Mouse (Mus musculus) olfactory bulb, adult 2 months (tissue): ENCODE measurements around the gene Olfr524.

Experiments used
- CTCF ChIP-seq: fragments of 200-500 bp; IDR thresholded peaks from 2 replicates; pipeline ENCODE4 v1.5.1; 2012; ENCODE audit warnings: low read depth, mild to moderate bottlenecking, low read length, moderate library complexity; ENCODE audit not compliant: insufficient read depth
- POLR2A ChIP-seq: fragments of 200-500 bp; IDR thresholded peaks from 2 replicates; pipeline ENCODE4 v1.6.1; 2012; ENCODE audit warnings: mild to moderate bottlenecking, low read depth, low read length, moderate library complexity; ENCODE audit not compliant: insufficient read depth

DNA sequence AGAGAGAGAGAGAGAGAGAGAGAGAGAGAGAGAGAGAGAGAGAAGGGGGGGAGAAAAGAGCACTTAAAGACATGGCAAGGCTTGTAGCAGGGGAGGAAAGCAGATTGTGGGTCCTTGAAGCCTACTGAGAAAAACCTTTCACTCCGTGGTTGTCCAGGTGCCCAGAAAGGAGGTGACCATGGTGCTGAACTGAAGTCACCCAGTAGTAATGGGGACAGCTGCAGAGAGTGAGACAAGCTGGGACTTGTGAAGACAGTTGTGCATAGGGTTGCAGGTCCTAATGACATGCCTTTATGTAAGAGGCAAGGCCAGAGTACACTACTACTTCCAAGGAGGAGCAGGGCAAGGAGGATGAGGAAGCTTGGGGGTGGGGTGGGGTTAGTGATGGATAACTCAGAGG is 13.5 kb upstream of the Olfr524 start:
- TF ChIP-seq POLR2A (no peak), CTCF (no peak)
